Mouse (Mus musculus): ENCODE results near the gene Cds2.

GRCm38 (mm10) chr2:132341293-132341692 is 78.3 kb downstream of the Cds2 start:
- TF ChIP-seq CTCF (IDR thresholded peaks at IDR 0.05; ENCODE audit: low read depth, low read length) (no peak), POLR2A (IDR thresholded peaks at IDR 0.05; ENCODE audit: borderline replicate concordance, low read depth, low read length) (no peak)

Measured in bone marrow macrophage, adult 2 months (primary cell).